8 mouse cellular contexts compared by ENCODE assay signal in the genomic region with DNA sequence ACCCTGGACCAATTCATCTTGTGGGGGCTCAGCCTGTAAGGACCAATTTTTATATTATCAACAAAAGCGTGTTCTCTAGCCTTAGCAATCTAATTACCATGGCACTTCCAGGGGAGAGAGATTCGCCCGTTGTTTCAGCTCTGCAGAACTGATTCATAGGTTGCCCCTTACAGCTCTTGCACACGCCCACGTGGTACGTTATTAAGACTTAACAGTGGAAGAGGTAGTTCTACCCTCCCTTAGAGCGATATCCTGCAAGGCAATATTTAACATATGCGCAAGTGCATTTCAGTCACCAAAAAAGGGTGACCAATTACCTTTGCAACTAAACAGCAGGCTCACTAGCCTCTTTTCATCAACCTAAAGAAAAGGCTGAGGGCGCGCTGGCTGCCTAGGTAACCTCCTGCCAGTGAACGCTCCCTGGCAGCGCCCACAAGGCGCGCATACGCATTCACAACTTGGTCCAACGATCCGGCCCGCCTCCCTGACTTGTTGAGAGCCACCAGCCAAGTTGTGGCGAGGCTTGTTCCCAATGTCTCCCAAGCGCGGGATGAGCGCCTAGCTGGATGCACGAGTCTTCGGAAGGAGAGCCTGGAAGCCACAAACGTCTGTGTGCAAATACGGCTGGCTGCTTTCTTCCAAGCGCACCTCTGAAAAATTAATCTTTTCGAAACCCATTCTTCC. TPM values are rescaled to one million over a fixed set of nuclear protein-coding genes. Genes with fewer than 3 reads are reported as not detected.
DNase-seq lines count a peak whose midpoint lies in the region; ATAC-seq lines count a peak whose summit lies in the region.

No protein-coding gene starts in this region.

- no peaks in the 10 kb centered on the region for H3K9me3 ChIP-seq in embryonic facial prominence, embryonic 11.5 days (replicated peaks; ENCODE audit: control insufficient read depth, low read length)
- 0 out of 2 replicates have a peak, but pooled peaks cover 4% of the 10 kb centered on the region for H3K9me3 ChIP-seq in hindbrain, embryonic 10.5 days
- no peaks in the 10 kb centered on the region for H3K9me3 ChIP-seq in liver, embryonic 13.5 days (replicated peaks)

- peak; percentile 7 for DNase-seq in kidney, adult 9 months
- no peak for DNase-seq in kidney, adult 8-10 months
- no peak for DNase-seq in embryonic facial prominence, embryonic 11.5 days (ENCODE audit: low spot score)
- peak; percentile 59 for DNase-seq in hindbrain, embryonic 10.5 days (ENCODE audit: low spot score)
- DNase-seq in liver, embryonic 13.5 days: no peak
- peak; percentile 11 for DNase-seq in right cerebral cortex, postnatal 14 days
- DNase-seq in layer of hippocampus, postnatal 10 days (ENCODE audit: low spot score in 2 of 2): no peak
- no peak for DNase-seq in thymus, adult 18-20 months

- H3K27ac ChIP-seq in embryonic facial prominence, embryonic 11.5 days (replicated peaks; ENCODE audit: low read depth, low read length): peak overlapping the region; percentile 85
- peak overlapping the region; percentile 84 for H3K27ac ChIP-seq in hindbrain, embryonic 10.5 days
- no peak overlapping the region for H3K27ac ChIP-seq in liver, embryonic 13.5 days

- no peaks in the 10 kb centered on the region for H3K4me1 ChIP-seq in embryonic facial prominence, embryonic 11.5 days (ENCODE audit: control insufficient read depth, insufficient read depth, low read length)
- peaks cover 14% of the 10 kb centered on the region for H3K4me1 ChIP-seq in hindbrain, embryonic 10.5 days (replicated peaks)
- 0 out of 2 replicates have a peak, but pooled peaks cover 3% of the 10 kb centered on the region for H3K4me1 ChIP-seq in liver, embryonic 13.5 days (replicated peaks)

- no peaks in the 10 kb centered on the region for H3K36me3 ChIP-seq in embryonic facial prominence, embryonic 11.5 days (replicated peaks; ENCODE audit: control insufficient read depth, insufficient read depth, low read depth, low read length)
- no peaks in the 10 kb centered on the region for H3K36me3 ChIP-seq in hindbrain, embryonic 10.5 days
- no peaks in the 10 kb centered on the region for H3K36me3 ChIP-seq in liver, embryonic 13.5 days

- H3K4me3 ChIP-seq in embryonic facial prominence, embryonic 11.5 days (ENCODE audit: low read depth, low read length): peak overlapping the region; percentile 55
- H3K4me3 ChIP-seq in hindbrain, embryonic 10.5 days: peak overlapping the region; percentile 59
- H3K4me3 ChIP-seq in liver, embryonic 13.5 days (replicated peaks): peak overlapping the region; percentile 51

- 21% methylated on average over 28 of the region's 28 CpGs for WGBS in embryonic facial prominence, embryonic 11.5 days
- WGBS in hindbrain, embryonic 10.5 days: 24% methylated on average over 28 of the region's 28 CpGs
- WGBS in liver, embryonic 13.5 days (ENCODE audit: insufficient replicate concordance): 26% methylated on average over 28 of the region's 28 CpGs

- H3K9ac ChIP-seq in embryonic facial prominence, embryonic 11.5 days (replicated peaks; ENCODE audit: low read length): peak overlapping the region; percentile 81
- H3K9ac ChIP-seq in liver, embryonic 13.5 days: peak overlapping the region; percentile 59

- ATAC-seq in embryonic facial prominence, embryonic 11.5 days (replicated peaks; ENCODE audit: insufficient number of reproducible peaks, low FRiP score, low TSS enrichment, low read depth): no peak
- no peak for ATAC-seq in liver, embryonic 13.5 days (ENCODE audit: low read depth)

- H3K27me3 ChIP-seq in embryonic facial prominence, embryonic 11.5 days (ENCODE audit: control insufficient read depth, insufficient read depth, low read length): no peaks in the 10 kb centered on the region
- peaks cover 20% of the 10 kb centered on the region for H3K27me3 ChIP-seq in hindbrain, embryonic 10.5 days (ENCODE audit: insufficient read depth, poor library complexity, severe bottlenecking)
- H3K27me3 ChIP-seq in liver, embryonic 13.5 days: peaks cover 37% of the 10 kb centered on the region

- peak overlapping the region; percentile 60 for H3K4me2 ChIP-seq in embryonic facial prominence, embryonic 11.5 days (ENCODE audit: low read depth, low read length)
- H3K4me2 ChIP-seq in liver, embryonic 13.5 days: peak overlapping the region; percentile 57

RNA-seq across cellular contexts. Expression of a gene that starts 1.6 kb away (rescaled TPM):
- polyA plus RNA-seq in embryonic facial prominence, embryonic 11.5 days (2014; fragmentation: Nextera tagmentation; extraction: Ambion mirVana): 891 and 944 TPM in 2 replicates
- 271 and 295 TPM in 2 replicates for polyA plus RNA-seq in hindbrain, embryonic 10.5 days (2016; fragmentation: Nextera tagmentation; extraction: Ambion mirVana)
- polyA plus RNA-seq in liver, embryonic 13.5 days (2015; fragmentation: Nextera tagmentation; extraction: Ambion mirVana): 231 and 286 TPM in 2 replicates
- 10 to 100 TPM; 11.3 to 13.9 TPM for total RNA-seq in layer of hippocampus, postnatal 10 days (2021)

Comparison
In these comparisons a context has a peak if more than half of its experiments do, and no peak if none do; other contexts are left out.
1. DNase-seq: peak in kidney, adult 9 months (single experiment), hindbrain, embryonic 10.5 days (single experiment) and right cerebral cortex, postnatal 14 days (single experiment); none in kidney, adult 8-10 months (0 of 2), embryonic facial prominence, embryonic 11.5 days (single experiment), liver, embryonic 13.5 days (single experiment), layer of hippocampus, postnatal 10 days (0 of 2) and thymus, adult 18-20 months (0 of 2).
2. Peak in every context shown above with its lines, with median percentiles within 50 percentile points of each other: H3K4me3 ChIP-seq.